ENCODE assay signal across 15 mouse cellular contexts in genomic region chr1:34183250-34183926, GRCm38 (mm10).
DNase-seq lines count a peak whose midpoint lies in the region; ATAC-seq lines count a peak whose summit lies in the region.
"Had no signal": no experiment of that assay in that cellular context is flagged by ENCODE, and none has a peak within 500 bp of the region (broad histone marks: within the 10 kb centered on the region; RNA-seq: fewer than 3 reads in every experiment).

No protein-coding gene starts in this region.

- peaks cover 47% of the 10 kb centered on the region for H3K36me3 ChIP-seq in hindbrain, embryonic 13.5 days
- H3K36me3 ChIP-seq in midbrain, embryonic 14.5 days (ENCODE audit: control insufficient read depth, insufficient read depth, low read length) = peaks cover 26% of the 10 kb centered on the region
- H3K36me3 ChIP-seq in heart, embryonic 10.5 days = peaks cover 41% of the 10 kb centered on the region
- H3K36me3 ChIP-seq: intestine, embryonic 15.5 days had no signal

- no peak overlapping the region for H3K9ac ChIP-seq in hindbrain, embryonic 13.5 days
- no peak overlapping the region for H3K9ac ChIP-seq in midbrain, embryonic 14.5 days (replicated peaks; ENCODE audit: low read length)
- H3K9ac ChIP-seq: embryonic facial prominence, embryonic 13.5 days; heart, embryonic 15.5 days; intestine, embryonic 15.5 days; limb, embryonic 12.5 days; liver, postnatal 0 days had no signal

- no peak overlapping the region for H3K4me3 ChIP-seq in hindbrain, embryonic 13.5 days
- no peak overlapping the region for H3K4me3 ChIP-seq in midbrain, embryonic 14.5 days (replicated peaks; ENCODE audit: low read depth, low read length)
- H3K4me3 ChIP-seq in heart, embryonic 10.5 days = no peak overlapping the region
- H3K4me3 ChIP-seq: embryonic facial prominence, embryonic 13.5 days; heart, embryonic 15.5 days; intestine, embryonic 15.5 days; limb, embryonic 12.5 days had no signal

- WGBS in hindbrain, embryonic 13.5 days = 23% methylated on average over 12 of the region's 12 CpGs
- 18% methylated on average over 12 of the region's 12 CpGs for WGBS in midbrain, embryonic 14.5 days
- WGBS in heart, embryonic 10.5 days = 90% methylated on average over 12 of the region's 12 CpGs

- peaks cover 18% of the 10 kb centered on the region for H3K4me1 ChIP-seq in hindbrain, embryonic 13.5 days (replicated peaks)
- H3K4me1 ChIP-seq in midbrain, embryonic 14.5 days (ENCODE audit: control insufficient read depth, insufficient read depth, low read length) = peaks cover 12% of the 10 kb centered on the region; the same call in 1 of the 2 replicates
- no peaks in the 10 kb centered on the region for H3K4me1 ChIP-seq in heart, embryonic 10.5 days
- H3K4me1 ChIP-seq: embryonic facial prominence, embryonic 13.5 days; heart, embryonic 15.5 days; intestine, embryonic 15.5 days; limb, embryonic 12.5 days had no signal

- H3K27me3 ChIP-seq in hindbrain, embryonic 13.5 days = no peaks in the 10 kb centered on the region
- no peaks in the 10 kb centered on the region for H3K27me3 ChIP-seq in midbrain, embryonic 14.5 days (ENCODE audit: control insufficient read depth, insufficient read depth, low read length)
- no peaks in the 10 kb centered on the region for H3K27me3 ChIP-seq in heart, embryonic 10.5 days (ENCODE audit: insufficient read depth, poor library complexity, severe bottlenecking)
- H3K27me3 ChIP-seq: embryonic facial prominence, embryonic 13.5 days; heart, embryonic 15.5 days; intestine, embryonic 15.5 days; limb, embryonic 12.5 days had no signal

- H3K27ac ChIP-seq in hindbrain, embryonic 13.5 days = peak overlapping the region; percentile 58
- H3K27ac ChIP-seq in midbrain, embryonic 14.5 days (replicated peaks; ENCODE audit: low read depth, low read length) = peak overlapping the region; percentile 55; the same call in 1 of the 2 replicates
- H3K27ac ChIP-seq in heart, embryonic 10.5 days = no peak overlapping the region
- H3K27ac ChIP-seq: embryonic facial prominence, embryonic 13.5 days; heart, embryonic 15.5 days; intestine, embryonic 15.5 days; limb, embryonic 12.5 days had no signal

- ATAC-seq in hindbrain, embryonic 13.5 days (ENCODE audit: low FRiP score) = peak; percentile 53; the same call in 1 of the 2 replicates
- ATAC-seq in midbrain, embryonic 14.5 days (ENCODE audit: low FRiP score, low TSS enrichment) = peak; percentile 49; the same call in 1 of the 2 replicates
- ATAC-seq: intestine, embryonic 15.5 days; liver, postnatal 0 days had no signal

- H3K4me2 ChIP-seq in hindbrain, embryonic 13.5 days = no peak overlapping the region
- no peak overlapping the region; the same call in 1 of the 2 replicates for H3K4me2 ChIP-seq in midbrain, embryonic 14.5 days (ENCODE audit: low read length)
- H3K4me2 ChIP-seq: embryonic facial prominence, embryonic 13.5 days; heart, embryonic 15.5 days; intestine, embryonic 15.5 days; limb, embryonic 12.5 days had no signal

- DNase-seq in embryo, embryonic 9.5 days (ENCODE audit: extremely low spot score) = peak; percentile 8
- DNase-seq in embryo, embryonic 11 days = no peak
- peak; percentile 31 for DNase-seq in midbrain, embryonic 14.5 days
- DNase-seq in retina, embryonic 14.5 days (ENCODE audit: low spot score) = peak; percentile 27
- DNase-seq in thymus, adult 18-20 months = no peak
- no peak for DNase-seq in heart, embryonic 10.5 days (ENCODE audit: low spot score)
- no peak for DNase-seq in natural killer cell, adult 2 months (ENCODE audit: low spot score in 2 of 2)
- DNase-seq: kidney, postnatal 25 days; liver, postnatal 0 days; lung, postnatal 4 days had no signal

- H3K9me3 ChIP-seq in hindbrain, embryonic 13.5 days = no peaks in the 10 kb centered on the region
- no peaks in the 10 kb centered on the region for H3K9me3 ChIP-seq in midbrain, embryonic 14.5 days (ENCODE audit: control insufficient read depth, low read length)
- H3K9me3 ChIP-seq in heart, embryonic 10.5 days = no peaks in the 10 kb centered on the region
- H3K9me3 ChIP-seq: embryonic facial prominence, embryonic 13.5 days; heart, embryonic 15.5 days; intestine, embryonic 15.5 days; limb, embryonic 12.5 days had no signal

Comparison
In these comparisons a context has a peak if more than half of its experiments do, and no peak if none do; other contexts are left out.
1. DNase-seq: peak in embryo, embryonic 9.5 days (single experiment), midbrain, embryonic 14.5 days (single experiment) and retina, embryonic 14.5 days (single experiment); none in embryo, embryonic 11 days (single experiment), thymus, adult 18-20 months (0 of 2), heart, embryonic 10.5 days (single experiment) and natural killer cell, adult 2 months (0 of 2).